Mouse (Mus musculus): ENCODE data around the gene Hes3.

The Hes3 gene

DNA sequence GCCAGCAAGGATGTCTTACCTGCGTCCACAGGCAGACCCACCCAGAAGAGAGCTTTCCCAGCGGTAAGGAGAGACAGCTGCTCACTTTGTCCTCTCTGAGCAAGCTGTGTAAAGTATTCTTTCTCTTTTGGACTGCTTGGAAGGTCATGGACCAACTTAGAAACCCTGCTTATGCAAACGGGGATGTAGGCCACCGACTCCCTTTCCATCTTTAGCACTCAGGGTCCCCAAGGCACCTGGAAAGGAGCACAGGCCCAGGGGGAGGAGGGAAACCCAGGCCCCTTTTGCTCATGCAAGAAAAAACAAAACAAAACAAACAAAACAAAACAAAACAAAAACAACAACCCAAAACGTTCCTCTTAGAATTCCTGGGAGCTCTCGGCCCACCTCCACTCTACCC, at the start of gene Hes3:
Hes3 (minus strand) TSS at position 101 of the 400 bp plus-strand sequence.
- DNase-seq = no peak

DNA sequence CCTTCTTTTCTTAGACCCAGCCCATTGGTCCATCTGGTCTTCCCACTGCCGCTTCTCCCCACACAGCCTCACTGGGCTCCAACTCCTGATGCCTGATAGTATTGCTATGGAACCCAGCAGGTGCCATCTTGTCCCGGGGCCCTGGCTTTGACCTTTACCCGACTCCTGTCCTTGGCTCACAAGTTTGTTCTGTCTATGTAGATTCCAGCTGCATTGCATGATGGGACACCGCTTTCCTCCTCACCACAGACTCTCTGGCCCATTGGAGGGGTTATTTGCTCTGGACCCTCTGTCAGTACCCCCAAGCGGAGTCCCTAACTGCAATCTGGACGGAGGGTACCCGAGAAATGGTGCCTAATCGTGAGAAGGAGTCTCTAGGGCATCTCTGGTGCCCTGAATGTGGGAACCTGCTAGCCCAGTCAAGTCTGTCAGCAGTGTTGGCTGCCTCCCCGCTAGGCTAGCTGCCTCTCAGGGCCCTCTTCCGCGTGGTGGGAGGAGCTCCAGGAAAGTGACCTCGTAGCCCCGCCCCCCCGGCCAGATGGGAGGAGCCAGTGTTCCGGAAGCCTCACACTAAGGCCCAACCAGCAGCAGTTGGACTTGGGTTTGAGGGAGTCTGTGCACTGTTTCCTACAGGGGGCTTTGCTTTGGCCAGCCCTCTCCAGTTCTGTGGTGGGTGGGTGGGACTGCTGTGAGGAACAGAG, 49.3 kb upstream of the Hes3 start:
- DNase-seq = no peak

DNA sequence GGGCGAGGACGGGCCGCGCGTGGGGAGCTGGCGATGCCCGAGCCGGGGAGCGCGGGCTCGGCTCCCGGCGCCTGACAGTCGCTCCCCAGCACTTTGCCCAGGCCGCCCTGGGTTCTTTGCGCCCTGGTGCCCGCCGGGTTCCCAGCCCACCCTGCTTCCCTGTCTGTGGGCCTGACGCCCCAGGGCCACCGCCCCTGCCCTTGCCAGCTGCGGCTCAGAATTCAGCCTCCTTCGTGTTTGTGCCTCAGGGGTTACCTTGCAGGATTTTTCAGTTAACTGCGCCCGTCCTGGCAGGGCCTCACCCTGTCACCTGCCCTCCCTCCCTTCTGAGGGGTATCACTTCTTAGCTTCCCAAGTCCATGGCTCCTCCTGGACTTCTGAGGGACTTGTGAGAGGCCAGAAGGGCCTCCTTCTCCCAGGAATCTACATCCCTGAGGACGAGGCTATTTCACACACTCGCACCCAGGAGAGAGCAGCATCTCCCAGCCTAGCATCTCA, 47.9 kb upstream of the Hes3 start:
- DNase-seq = no peak

DNA sequence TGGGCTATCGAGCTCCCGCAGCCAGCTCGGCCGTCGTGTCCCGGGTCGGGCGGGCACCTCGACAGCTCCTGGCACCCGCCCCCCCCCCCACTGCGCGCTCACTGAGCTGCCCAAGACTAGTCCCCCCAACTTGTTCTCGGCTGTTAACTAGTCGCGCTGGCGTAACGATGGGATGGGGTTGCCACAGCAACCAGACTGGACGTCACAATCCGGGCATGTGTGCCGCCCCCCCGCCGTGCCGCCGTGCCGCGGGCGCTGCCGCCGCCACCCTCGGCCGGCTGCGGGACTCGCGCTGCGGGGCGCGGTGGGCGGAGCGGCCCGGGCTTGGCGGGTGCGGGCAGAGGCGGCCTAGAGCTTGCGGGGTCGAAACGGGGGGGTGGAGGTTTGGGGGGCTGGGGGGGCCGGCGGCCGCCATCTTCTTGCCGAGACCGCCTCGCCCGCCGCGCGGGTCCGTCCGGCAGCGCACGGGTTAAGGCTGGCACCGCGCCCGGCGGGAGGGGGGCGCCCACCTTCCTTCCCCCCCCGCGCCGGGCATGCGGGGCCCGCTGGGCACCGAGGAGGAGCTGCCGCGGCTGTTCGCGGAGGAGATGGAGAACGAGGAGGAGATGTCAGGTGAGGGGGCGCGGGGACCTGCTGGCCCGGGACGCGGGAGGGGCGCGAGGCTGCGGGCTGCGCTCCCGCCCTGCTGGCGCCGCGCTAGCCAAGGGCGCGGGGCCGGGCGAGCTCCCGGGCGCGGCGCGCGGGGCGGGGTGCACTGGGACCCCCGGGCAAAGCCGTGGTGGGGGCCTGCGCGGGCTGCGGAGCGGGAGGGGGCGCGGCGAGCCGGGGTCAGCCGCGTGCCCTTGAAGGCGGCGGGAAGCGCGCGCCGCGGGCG, 47.2 kb upstream of the Hes3 start, which contains the start of gene Chd5:
Chd5 (plus strand) TSS at position 233 of the 874 bp plus-strand sequence.
- DNase-seq = no peak

DNA sequence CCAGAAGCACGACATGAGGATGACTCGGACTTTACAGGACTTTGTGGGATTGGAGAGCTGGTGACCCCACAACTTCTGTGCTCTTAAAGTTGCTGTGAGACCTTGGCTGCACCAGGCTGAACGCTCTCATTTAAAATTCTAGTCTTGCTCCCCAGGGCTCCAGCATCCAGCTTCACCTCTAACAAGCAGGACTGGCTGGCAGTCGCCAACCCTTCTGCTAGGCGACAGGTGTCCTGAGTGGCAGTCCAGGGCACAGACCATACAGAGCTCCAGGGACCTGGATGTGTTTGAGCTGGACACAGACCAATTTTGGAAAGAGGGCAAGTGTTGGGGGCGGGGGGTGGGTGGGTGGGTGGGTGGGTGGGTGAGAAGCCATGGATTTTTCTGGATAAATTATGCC, 46.3 kb upstream of the Hes3 start:
- no peak for DNase-seq

DNA sequence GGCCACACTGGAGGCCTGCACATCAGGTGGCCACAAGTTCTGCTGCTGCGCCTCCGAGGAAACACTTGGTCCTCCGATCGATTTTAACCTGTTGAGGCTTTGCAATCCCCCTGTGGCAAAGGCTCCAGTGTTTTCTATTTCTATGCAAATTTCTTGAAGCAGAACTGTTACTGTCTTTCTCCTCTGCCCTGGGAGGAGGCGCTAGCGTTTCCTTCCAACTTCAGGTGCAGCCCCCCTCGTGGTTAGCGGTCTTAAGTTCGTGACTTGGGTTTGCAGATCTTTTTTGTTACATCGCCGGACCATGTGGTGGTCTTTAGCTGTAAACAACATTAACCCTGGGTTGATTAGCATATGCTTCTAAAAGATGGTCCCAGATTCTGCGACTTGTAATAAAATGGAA, 42.1 kb upstream of the Hes3 start:
- no peak for DNase-seq

DNA sequence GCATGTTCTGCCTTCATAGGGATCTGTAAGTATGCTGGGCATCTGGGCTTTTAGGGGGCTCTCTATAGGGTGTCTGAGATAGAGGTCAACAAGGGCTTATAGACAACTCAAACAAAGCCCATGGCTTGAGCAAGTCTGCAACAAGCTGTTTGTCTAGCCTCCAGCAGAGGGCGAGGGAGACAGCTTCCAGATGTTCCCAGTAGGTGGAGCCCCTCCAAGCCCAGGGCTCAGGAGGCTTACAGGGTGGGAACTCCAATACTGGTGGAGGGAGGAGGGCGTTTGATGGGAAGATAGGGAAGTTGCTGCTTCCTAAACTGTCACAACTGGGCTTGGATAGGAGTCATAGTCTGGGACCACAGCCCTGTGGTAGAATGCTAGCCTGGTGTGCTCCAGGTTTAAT, 41.5 kb upstream of the Hes3 start:
- DNase-seq = peak; percentile 66

DNA sequence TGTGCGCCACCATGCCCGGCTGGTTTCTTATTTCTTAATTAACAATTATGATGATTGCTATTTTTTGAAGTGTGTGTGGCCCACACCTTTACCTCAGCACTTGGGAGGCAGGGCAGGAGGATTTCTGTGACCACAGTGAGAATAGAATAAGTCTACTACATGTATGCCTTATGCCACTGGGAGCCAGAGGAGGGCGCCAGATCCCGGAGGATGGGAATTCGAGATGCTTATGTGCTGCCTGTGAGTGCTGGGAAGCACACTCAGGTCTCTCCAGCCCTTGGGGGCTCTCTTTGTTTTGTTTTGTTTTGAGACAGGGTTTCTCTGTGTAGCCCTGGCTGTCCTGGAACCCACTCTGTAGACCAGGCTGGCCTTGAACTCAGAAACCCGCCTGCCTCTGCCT, 37.2 kb upstream of the Hes3 start:
- peak; percentile 40 for DNase-seq

DNA sequence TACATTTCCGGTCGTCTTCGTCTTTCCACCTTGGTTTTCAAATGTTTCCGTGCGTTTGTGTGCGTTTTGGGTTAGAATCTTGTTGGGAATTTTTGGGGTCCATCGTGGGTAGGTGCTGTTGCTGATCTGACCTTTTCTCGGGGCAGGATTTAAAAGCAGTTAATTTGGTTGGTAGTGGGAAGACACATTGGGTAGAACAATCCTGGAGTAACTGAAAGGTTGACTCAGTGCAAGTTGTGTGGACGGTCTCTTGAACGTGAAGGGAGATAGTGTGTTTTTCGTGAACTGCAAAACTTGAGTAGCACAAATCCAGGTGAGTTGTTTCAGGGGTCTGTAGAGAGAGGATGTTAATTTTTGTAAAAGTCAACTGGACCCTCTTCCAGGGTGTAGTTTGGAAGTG, 35.1 kb upstream of the Hes3 start:
- DNase-seq = no peak

DNA sequence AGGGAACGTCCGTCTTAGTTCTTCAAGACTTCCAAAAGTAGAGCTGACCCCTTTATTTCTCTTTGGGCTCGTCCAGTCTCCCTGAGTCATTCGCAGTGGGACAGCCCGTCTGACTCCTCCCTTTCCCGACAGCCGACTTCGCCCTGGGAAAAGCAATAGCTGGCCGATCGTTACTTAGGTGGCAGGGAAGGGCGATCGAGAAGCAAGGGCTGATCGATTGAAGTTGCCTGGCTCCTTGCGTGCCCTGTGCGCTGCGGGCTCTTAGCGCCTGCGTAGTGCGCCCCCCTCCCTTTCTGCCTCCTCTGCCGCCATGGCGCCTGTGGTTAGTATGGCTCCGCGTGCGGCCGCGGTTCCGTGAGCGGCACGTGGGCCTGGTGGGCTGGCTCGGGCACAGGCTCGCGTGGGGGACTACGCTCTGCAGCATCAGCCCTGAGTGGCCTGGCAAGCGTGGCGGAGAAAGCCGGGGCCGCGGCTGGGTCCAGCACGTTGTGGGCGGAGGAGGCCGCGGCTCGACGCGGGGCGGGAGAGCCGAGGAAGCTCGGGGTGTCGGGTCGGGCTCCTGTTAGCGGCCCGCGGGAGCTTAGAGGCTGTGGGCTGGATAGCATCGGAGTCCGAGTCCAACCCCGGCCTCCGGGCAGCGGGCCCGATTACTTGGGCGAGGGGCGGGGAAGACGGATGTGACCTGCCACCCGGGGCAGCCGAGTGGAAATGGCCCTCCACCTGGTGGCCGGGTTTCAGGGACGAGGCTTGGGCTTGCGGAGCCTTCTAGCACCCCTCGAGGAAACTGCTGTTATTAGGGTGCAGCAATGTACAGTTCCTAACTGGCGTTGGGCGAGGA, 34.3 kb upstream of the Hes3 start, which contains the start of gene Rpl22:
Rpl22 (plus strand) TSS at position 169 of the 838 bp plus-strand sequence.
- DNase-seq = peak; percentile 91

DNA sequence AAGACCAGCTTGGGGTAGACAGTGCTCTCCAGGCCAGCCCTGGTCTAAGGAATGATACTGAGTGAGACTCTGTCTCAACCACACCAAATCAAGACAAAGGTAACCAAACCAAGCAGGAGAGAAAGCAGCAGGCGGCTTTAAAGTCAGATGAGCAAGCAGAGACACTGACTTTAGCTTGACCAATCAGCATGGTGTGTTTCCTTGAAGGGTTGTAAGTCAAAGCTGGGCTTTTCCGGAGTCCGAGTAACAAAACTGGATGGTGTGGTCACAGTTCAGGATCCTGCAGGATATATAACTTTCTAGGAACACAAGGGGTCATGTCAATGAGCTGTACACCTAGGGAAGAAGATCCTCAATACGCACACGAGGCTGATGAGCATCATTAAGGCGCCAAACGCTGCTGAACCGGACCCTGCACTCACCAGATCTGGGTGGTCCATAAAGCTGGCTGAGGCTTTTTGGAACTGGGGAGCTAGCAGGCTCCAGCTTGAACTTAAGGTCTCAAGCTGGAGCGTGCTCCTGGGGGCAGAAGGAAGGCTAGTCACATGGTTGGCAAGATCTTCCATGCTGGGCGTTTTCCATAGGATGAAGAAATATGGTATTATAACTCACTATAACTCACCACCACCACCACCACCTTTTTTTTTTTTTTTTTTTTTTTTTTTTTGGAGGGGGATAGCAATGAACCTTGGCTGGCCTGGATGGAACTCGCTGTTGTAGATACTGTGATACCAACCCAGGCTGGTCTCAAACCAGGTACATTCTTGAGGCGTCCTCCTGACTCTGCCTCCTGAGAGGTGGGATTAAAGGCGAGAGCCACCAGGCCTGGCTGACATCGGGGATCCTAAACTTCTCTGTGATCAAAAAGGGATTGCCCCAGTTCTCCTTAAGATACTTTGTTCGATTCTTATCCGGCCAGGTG, 33.4 kb upstream of the Hes3 start:
- no peak for DNase-seq

DNA sequence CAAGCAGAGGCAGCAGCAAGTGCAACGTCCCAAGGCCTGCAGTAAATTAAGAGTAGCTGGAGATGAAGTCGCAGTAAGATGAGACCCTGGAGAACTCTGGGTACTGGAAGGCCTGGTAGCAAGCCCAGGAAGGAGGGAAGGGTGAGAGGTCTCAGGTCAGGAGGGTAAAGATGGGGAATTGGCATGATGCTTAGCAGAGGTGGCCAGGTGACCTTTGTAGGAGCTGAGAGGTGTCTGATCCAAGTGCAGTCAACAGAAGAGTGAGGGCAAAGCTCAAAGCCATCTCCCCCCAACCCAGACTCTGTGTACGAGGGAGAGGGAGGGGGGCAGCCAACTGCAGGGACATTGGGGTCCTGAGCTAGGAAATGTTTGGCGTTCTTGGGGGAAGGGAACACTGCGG, 30.0 kb upstream of the Hes3 start:
- DNase-seq = peak; percentile 25

DNA sequence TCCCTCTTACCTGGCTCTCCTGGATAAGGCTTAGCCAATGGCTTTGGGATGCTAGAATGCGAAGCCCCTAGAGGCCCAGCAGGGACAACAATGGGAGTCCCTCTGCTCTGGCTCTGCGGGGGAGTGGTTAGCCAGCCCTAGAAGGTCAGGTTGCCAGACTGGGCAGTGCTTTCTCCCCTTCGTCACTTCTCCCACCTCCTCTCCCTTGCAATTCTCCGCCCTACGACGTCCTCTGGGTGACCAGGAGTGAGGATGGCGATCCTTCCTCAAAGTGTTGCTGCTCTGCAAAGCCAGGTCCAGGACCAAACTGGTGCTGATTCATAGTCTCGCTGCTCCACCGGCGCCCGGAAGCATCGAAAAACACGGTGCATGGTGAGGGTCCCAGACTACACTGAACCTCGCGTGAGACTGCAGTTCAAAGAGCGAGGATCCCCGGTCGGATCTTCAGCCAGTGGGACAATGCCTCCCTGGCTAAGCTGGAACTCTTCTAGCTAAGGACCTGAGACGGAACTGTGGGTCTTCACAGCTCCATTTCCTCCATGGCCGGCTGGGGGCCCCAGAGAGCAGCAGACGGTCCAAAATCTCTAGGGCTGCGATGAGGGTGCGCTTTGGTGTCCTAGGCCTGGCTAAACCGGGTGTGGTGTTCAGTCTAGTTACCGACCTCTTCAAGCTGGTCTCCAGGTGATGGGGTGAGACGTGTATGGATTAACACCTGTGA, 27.2 kb upstream of the Hes3 start, which contains the start of gene Rnf207:
Rnf207 (minus strand) TSS at position 477 of the 718 bp plus-strand sequence.
- DNase-seq = peak; percentile 66

DNA sequence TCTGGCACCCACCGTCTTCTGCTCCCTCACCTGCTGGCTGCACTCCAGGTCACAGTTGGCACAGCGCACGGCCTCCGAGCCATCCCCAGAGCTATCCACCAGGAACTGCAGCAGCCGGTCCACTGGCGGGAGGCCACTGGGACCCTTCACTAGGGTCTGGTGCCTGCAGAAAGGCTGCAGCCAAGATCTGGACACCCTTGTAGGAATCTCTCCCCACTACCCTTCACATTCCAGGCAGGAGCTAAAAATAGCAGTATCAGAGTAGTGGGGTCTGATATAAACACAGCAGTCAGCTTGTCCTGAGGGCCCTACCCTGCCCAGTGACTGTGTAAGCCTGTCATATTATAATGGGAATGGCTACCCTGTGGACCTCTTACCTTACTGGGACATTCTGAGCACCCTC, 26.2 kb upstream of the Hes3 start:
- no peak for DNase-seq

DNA sequence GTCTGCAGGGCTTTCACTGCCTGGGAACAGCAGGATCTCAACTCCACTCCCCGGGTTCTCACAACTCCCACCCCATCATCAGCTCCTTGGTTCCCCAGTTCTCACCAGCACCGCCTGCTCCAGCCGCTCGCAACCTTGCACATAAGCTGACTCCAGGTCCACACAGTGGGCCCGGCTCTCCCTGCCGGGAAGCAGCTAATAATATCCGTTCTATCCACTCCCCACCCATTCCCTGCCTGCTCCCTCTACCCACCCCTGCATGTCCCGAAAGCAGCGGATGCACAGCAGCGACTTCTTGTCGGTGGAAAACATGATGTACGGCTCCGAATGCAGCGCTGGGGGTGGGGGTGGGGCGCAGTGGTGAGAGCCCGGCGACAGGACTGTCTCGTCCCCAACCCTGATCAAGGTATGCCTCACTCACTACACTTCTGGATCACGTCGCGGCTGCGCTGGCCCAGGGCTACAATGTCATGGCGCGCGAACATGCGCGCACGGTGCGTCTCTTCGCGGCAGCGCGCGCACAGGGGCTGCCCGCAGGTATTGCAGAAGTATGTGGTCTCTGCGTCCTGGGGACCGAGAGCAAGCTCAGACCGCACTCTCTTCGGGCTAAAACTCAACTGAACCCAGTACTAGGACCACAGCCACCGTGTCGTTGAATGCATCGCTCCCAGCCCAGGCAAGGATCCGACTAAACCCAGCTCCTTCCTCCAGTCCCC, 24.2 kb upstream of the Hes3 start:
- DNase-seq = no peak

DNA sequence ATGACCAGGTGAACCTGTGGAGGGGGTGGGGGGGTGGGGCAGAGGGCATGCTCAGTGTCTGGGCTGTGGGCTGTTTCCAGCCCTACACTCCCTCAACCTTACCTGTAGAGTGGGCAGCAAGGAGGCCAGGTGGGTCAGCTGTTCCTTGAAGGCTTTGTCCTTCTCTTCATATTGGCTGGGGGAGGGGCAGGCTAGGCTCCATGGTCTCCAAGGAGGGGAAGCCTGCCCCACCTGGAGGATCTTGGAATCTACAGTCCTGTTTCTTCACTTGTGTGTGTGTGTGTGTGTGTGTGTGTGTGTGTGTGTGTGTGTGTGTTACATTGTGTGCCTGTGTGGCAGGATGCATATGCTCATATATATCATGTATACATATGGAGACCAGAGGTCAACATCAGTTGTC, 22.5 kb upstream of the Hes3 start:
- DNase-seq = no peak

DNA sequence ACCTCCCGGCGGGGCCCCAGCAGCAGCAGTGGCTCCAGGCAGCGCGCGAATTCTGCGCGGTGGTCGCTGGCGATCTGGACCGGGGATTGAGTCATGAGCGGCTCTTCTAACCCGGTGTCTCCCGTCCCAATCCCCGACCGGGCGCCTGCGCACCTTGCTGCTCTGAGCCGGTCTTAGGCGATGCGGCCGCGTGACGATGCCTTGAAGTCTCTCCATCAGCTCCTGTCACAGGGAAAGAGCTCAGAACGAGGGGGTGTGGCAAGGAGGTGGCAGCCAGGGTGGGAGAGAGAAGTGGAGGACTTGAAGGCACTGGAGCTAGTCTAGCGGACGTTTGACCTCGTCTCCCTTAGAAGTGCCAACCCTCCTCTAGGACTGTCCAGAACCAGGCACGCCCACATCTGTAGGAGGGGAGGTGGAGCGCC, 21.8 kb upstream of the Hes3 start:
- DNase-seq = peak; percentile 33

DNA sequence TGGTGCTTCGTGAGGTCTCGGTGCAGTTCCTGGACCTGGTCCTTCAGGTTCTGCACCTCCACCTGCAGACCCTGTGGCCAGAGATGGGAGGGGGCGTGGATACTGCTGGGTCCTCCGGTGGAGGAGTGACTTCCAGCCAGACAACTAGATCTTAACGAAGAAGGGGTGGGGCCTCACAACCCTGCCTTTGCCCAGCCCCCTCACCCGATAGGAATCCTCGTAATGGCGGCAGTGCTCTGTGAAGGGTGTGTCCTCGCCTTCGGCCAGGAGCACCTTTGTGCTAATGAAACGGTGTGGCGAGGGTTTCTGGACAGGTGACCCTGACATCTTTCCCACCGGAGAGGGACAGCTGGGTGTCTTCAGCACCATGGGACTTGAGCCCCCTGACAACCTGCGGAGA, 20.7 kb upstream of the Hes3 start:
- no peak for DNase-seq

DNA sequence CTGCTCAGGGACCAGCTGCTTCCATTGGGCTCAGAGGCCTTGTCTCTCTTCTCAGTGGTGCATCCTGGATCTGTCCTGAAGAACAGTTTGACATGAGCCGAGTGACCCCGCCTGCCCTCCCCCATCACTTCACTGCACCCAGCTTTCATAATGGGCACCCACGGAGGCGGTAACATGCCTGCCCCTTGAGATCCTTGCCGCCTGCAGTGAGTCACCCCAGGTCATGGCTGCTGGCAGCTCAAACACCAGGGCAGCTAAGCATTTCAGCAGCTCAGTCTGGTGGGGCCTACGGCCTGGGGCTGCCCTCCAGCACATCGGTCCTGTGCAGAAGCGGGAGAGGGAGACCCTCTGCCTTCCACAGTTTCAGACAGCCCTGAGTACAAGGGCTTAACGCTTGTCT, 16.1 kb upstream of the Hes3 start:
- DNase-seq = no peak

DNA sequence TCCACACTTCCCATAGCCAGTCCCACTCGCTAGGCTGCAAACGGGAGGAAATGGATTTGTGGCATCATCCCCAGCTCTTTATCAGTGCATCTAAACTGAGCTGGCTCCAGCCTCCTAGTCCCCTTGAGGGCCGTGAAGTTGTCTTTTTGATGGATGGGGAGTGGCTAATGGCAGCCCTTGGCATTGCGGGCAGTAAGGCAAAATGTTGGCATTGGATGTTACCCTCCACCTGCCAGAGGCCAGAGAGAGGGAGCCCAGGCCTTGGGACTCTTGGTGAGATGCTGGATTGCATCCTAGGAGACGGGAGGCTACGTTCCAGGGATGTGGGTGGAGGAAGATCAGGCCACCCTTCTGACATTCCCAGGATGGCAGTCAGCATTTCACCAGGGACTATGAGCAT, 14.5 kb upstream of the Hes3 start:
- DNase-seq = no peak

Measured in kidney, adult 18-20 months (tissue).